Comparison of ENCODE assay signal across 7 mouse cellular contexts in the genomic region with DNA sequence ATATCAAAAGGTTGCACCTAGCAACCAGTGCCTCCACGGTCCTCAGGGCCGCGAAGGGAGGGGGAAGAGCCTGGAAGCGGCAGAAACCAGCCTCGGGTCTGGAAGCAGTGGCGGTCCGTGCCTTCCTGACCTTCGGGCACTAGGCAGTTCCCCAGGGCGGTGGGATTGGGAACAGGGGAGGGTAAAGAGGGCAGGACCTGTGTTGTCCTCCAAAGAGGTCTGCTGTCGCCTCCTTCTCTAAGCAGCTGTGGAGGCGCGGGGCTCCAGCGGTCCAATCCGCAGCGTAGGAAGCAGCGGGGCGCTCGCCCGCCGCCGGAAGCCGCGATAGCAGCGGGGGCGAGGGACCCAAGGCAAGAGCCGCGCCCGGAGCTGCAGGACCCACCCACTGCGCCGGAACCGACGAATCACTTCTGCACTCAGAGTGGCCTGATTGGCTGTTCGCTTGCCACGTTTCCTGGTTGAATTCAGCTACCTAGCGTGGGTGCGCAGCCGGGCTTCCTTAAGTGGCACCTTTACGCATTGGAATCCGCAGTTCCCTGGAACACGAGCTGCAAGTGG. TPM values are rescaled to one million over a fixed set of nuclear protein-coding genes. Genes with fewer than 3 reads are reported as not detected.
A peak's percentile ranks its signal among the peaks of the same experiment; 100 is the strongest.
DNase-seq lines count a peak whose midpoint lies in the region; ATAC-seq lines count a peak whose summit lies in the region.

A gene (minus strand): TSS at position 384 of the 558 bp plus-strand sequence.

- under 1% methylated on average over 40 of the region's 40 CpGs for WGBS in intestine, embryonic 15.5 days
- under 1% methylated on average over 40 of the region's 40 CpGs for WGBS in midbrain, embryonic 10.5 days

- intact Hi-C loops in gastrocnemius, postnatal 36 days (cut with DNase I): no loop called here
- intact Hi-C loops in left cerebral cortex, postnatal 25 days (cut with DNase I): no loop called here

- peak within 1 kb of the TSS; percentile 64 for H3K4me3 ChIP-seq in intestine, embryonic 15.5 days (replicated peaks)
- peak within 1 kb of the TSS; percentile 69 for H3K4me3 ChIP-seq in midbrain, embryonic 10.5 days

- DNase-seq in adrenal gland, adult 2 months: peak; percentile 95
- DNase-seq in embryo, embryonic 11.5 days (ENCODE audit: low read depth, low spot score): peak; percentile 73
- DNase-seq in gastrocnemius, postnatal 36 days: peak; percentile 78 to 84
- DNase-seq in left cerebral cortex, postnatal 25 days (ENCODE audit: low spot score in 2 of 2): peak; percentile 88 to 97
- DNase-seq in midbrain, embryonic 10.5 days (ENCODE audit: low spot score): peak; percentile 92
- DNase-seq in right cerebral cortex, postnatal 4 days: peak; percentile 83

- peak within 1 kb of the TSS; percentile 75 for H3K4me2 ChIP-seq in intestine, embryonic 15.5 days (replicated peaks)

- H3K27ac ChIP-seq in intestine, embryonic 15.5 days: peak within 1 kb of the TSS; percentile 77
- peak within 1 kb of the TSS; percentile 89 for H3K27ac ChIP-seq in midbrain, embryonic 10.5 days (replicated peaks)

- peak within 1 kb of the TSS; percentile 65 for H3K9ac ChIP-seq in intestine, embryonic 15.5 days

- H3K27me3 ChIP-seq in intestine, embryonic 15.5 days (replicated peaks): no peaks in the 10 kb centered on the region
- H3K27me3 ChIP-seq in midbrain, embryonic 10.5 days (ENCODE audit: low read depth, poor library complexity, severe bottlenecking): no peaks in the 10 kb centered on the region

- H3K36me3 ChIP-seq in intestine, embryonic 15.5 days: no peaks in the 10 kb centered on the region
- H3K36me3 ChIP-seq in midbrain, embryonic 10.5 days: no peaks in the 10 kb centered on the region

- no peaks in the 10 kb centered on the region for H3K9me3 ChIP-seq in intestine, embryonic 15.5 days
- no peaks in the 10 kb centered on the region for H3K9me3 ChIP-seq in midbrain, embryonic 10.5 days (replicated peaks)

- peak; percentile 100 for ATAC-seq in intestine, embryonic 15.5 days

- no peaks in the 10 kb centered on the region for H3K4me1 ChIP-seq in intestine, embryonic 15.5 days (replicated peaks)
- peaks cover 6% of the 10 kb centered on the region; the same call in 1 of the 2 replicates for H3K4me1 ChIP-seq in midbrain, embryonic 10.5 days

RNA-seq across cellular contexts. Expression of the gene that starts here (rescaled TPM):
- 1 to 10 TPM; 6.9 to 8.4 TPM for total RNA-seq in adrenal gland, adult 2 months (2021)
- polyA plus RNA-seq in adrenal gland, adult 2 months (2012; rRNA removed): 9.4 and 10.1 TPM in 2 replicates
- 1 to 10 TPM; 3.6 to 4.2 TPM for total RNA-seq in gastrocnemius, postnatal 36 days (2021)
- polyA plus RNA-seq in intestine, embryonic 15.5 days (2015; fragmentation: Nextera tagmentation; extraction: Ambion mirVana): 11.0 and 11.6 TPM in 2 replicates
- total RNA-seq in left cerebral cortex, postnatal 25 days (2021): 1 to 10 TPM; 4.1 to 5.3 TPM
- polyA plus RNA-seq in midbrain, embryonic 10.5 days (2016; fragmentation: Nextera tagmentation; extraction: Ambion mirVana): 10.1 and 11.8 TPM in 2 replicates

Comparison
In these comparisons a context has a peak if more than half of its experiments do, and no peak if none do; other contexts are left out.
1. Peak in every context shown above with its lines: DNase-seq, ATAC-seq, H3K4me3 ChIP-seq and H3K27ac ChIP-seq.